Mouse (Mus musculus) limb, embryonic 11.5 days (tissue): ENCODE data around the gene Cirbp. TPM values are rescaled to one million over a fixed set of nuclear protein-coding genes. Genes with fewer than 3 reads are reported as not detected.

Experiments used
- ATAC-seq: fragments of 200-750 bp; cut with Nextera tagmentation; 2 replicates; pipeline ENCODE4 v1.8.0; 2017; ENCODE audit warnings: low read depth; ENCODE audit not compliant: insufficient number of reproducible peaks, low FRiP score, low TSS enrichment
- DNase-seq: peaks from one replicate; pipeline ENCODE4 v3.0.0-alpha.2; 2015; ENCODE audit warnings: low spot score
- H3K27ac ChIP-seq: fragments of 300-500 bp; sonication (generic); replicated peaks from 2 replicates; pipeline ENCODE4 v1.5.1; 2014; ENCODE audit warnings: low read depth, mild to moderate bottlenecking, low read length
- H3K27me3 ChIP-seq: fragments of 300-500 bp; sonication (generic); 2 replicates; pipeline ENCODE4 v1.6.1; 2014; ENCODE audit warnings: mild to moderate bottlenecking, low read length, mixed read lengths; ENCODE audit not compliant: control insufficient read depth, insufficient read depth
- H3K36me3 ChIP-seq: fragments of 300-500 bp; sonication (generic); 2 replicates; pipeline ENCODE4 v1.6.1; 2014; ENCODE audit warnings: mild to moderate bottlenecking, low read length, moderate library complexity, mixed read lengths; ENCODE audit not compliant: control insufficient read depth, insufficient read depth
- H3K4me1 ChIP-seq: fragments of 300-500 bp; sonication (generic); 2 replicates; pipeline ENCODE4 v1.6.1; 2014; ENCODE audit warnings: low read length, mixed read lengths; ENCODE audit not compliant: control insufficient read depth, insufficient read depth
- H3K4me2 ChIP-seq: fragments of 300-500 bp; sonication (generic); 2 replicates; pipeline ENCODE4 v1.6.1; 2014; ENCODE audit warnings: low read depth, mild to moderate bottlenecking, moderate library complexity; ENCODE audit not compliant: severe bottlenecking
- H3K4me3 ChIP-seq: fragments of 300-500 bp; sonication (generic); 2 replicates; pipeline ENCODE4 v1.5.1; 2014; ENCODE audit warnings: low read depth, low read length
- H3K9ac ChIP-seq: fragments of 300-500 bp; sonication (generic); 2 replicates; pipeline ENCODE4 v1.6.1; 2014; ENCODE audit warnings: mild to moderate bottlenecking, low read length
- H3K9me3 ChIP-seq: fragments of 300-500 bp; sonication (generic); 2 replicates; pipeline ENCODE4 v1.6.1; 2016; ENCODE audit warnings: low read length; ENCODE audit not compliant: control insufficient read depth
- WGBS: fragments of 180-500 bp; shearing (Covaris S2); extraction: QIAGEN DNeasy Blood & Tissue Kit; methylation state at CpG from one replicate; pipeline ENCODE4 v1.1.7; 2014; 5-methylcytosine and 5-hydroxymethylcytosine counted together
- polyA plus RNA-seq: library from polyadenylated mRNA; unstranded; fragments of >200 nt; fragmentation: Nextera tagmentation; extraction: Ambion mirVana; gene quantifications from 2 replicates; pipeline ENCODE4 v1.2.1, GENCODE M21; 2014

Gene Cirbp
- polyA plus RNA-seq, 1 experiment from 2014 or later, result 68.1 TPM

DNA sequence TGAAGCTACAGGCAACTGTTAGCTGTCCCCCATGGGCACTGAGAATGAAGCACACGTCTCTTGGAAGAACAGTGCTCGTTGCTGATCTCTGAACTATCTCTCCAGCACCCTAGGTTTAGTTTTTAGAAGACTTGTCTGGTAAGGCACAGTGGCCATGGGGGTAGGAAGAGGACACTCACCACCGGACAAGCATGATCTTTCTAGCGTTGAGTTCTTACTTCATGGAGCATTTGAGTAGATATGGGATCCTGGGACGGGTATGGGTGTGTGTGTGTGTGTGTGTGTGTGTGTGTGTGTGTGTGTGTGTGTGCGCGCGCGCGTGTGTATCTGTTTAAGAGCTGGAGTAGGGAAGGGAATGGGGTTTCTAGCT lies 25.1 kb upstream of the Cirbp start, which contains the start of gene Cbarp:
Cbarp (minus strand) TSS at position 170 of the 370 bp plus-strand sequence.
- Histone ChIP-seq H3K4me2 (peak within 1 kb of the TSS; percentile 76), H3K36me3 (peaks cover 12% of the 10 kb centered on the region), H3K27ac (peak within 1 kb of the TSS; percentile 48), H3K4me3 (peak within 1 kb of the TSS; percentile 67), H3K27me3 (peaks cover 23% of the 10 kb centered on the region), H3K9ac (no peak within 1 kb of the TSS), H3K4me1 (peaks cover 24% of the 10 kb centered on the region), H3K9me3 (no peaks in the 10 kb centered on the region)
- ATAC-seq, result no peak
- 69% methylated on average over 10 of the region's 10 CpGs for WGBS
- no peak for DNase-seq

DNA sequence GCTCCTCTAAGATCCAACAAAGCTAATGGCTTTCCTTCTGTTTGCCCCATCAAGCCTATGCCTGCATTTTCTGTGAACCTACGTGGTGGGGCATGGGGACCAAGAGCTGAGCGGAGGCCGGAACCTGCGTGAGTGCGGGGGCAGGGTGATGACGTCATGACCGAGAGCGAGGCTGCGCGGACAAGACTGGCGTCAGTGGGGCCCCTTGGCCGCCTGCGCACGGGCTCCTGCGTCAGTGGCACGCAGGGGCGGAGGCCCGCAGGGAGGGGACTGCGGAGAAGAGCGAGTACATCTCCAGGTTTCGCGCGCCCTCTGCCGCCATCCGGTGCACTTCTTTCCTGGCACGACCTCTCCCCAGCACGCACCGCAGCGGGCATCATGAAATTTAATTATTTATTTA lies 24.5 kb upstream of the Cirbp start:
- Histone ChIP-seq H3K27me3 (peaks cover 18% of the 10 kb centered on the region), H3K9ac (no peak overlapping the region), H3K4me3 (peak overlapping the region; percentile 56), H3K27ac (peak overlapping the region; percentile 48), H3K4me1 (peaks cover 30% of the 10 kb centered on the region), H3K9me3 (no peaks in the 10 kb centered on the region), H3K36me3 (peaks cover 18% of the 10 kb centered on the region), H3K4me2 (peak overlapping the region; percentile 76)
- under 1% methylated on average over 29 of the region's 29 CpGs for WGBS
- peak; percentile 49 for ATAC-seq
- DNase-seq, result peak; percentile 93

DNA sequence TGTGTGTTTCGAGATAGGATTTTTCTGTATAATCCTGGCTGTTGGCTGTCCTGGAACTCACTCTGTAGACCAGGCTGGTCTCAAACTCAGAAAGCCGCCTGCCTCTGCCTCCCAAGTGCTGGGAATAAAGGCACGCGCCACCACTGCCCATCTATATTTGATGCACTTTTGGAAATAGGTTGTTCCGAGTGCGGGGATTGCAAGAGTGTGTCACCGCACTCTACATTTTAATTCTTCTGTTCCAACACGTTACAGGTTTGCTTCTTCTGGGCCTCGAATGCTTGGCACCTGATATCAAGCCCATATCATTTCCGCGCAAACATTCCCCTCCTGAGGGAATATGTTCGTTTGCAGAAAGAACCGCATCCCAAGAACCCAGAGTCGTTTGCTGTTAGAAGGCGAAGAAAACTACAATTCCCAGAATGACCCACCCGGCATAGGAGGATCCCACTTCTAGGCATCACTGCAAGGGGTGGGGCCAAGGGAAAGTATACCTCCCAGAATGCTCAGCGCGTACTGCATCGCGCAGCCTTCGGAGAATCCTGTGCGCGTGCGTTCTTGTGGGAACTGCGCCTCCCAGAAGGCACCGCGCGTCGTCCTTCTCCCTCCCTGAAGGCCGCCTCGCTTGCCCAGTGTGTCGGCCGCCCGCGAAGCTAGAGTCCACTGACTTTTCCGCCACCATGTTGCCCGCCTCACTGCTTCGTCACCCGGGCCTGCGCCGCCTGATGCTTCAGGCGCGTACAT lies 23.8 kb upstream of the Cirbp start:
- H3K9me3 ChIP-seq, result no peaks in the 10 kb centered on the region
- peak overlapping the region; percentile 56 for H3K4me3 ChIP-seq
- H3K27ac ChIP-seq, result 0 out of 2 replicates have a peak overlapping the region, but pooled peaks have one; percentile 12
- H3K4me1 ChIP-seq, result peaks cover 26% of the 10 kb centered on the region
- DNase-seq (peak; percentile 94), ATAC-seq (peak; percentile 81)
- peaks cover 18% of the 10 kb centered on the region for H3K36me3 ChIP-seq
- H3K27me3 ChIP-seq, result peaks cover 10% of the 10 kb centered on the region
- WGBS, result under 1% methylated on average over 43 of the region's 43 CpGs
- peak overlapping the region; percentile 56 for H3K9ac ChIP-seq
- peak overlapping the region; percentile 76 for H3K4me2 ChIP-seq

DNA sequence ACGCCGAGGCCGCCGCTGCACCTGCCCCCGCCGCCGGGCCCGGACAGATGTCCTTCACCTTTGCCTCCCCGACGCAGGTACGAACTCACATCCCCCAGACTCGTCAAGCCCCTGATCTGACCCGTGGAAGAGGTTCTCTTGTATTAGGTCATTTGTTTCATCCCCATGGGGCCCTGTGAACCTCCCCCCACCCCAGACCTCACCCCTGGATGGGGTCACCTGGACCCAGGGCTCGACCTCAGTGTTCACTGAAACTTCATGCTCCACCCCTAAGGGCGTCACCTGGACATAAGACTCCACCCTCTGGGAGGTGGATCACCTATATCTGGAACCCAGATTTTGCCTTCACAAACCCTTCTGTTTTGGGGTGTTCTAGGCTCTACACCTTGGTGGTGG lies 23.3 kb upstream of the Cirbp start:
- no peak for DNase-seq
- peak; percentile 15; the same call in 1 of the 2 replicates for ATAC-seq
- H3K27ac ChIP-seq, result no peak overlapping the region
- peaks cover 22% of the 10 kb centered on the region for H3K4me1 ChIP-seq
- 1% methylated on average over 15 of the region's 15 CpGs for WGBS
- H3K4me3 ChIP-seq, result peak overlapping the region; percentile 56
- H3K9me3 ChIP-seq, result no peaks in the 10 kb centered on the region
- H3K4me2 ChIP-seq, result peak overlapping the region; percentile 76
- 0 out of 2 replicates have a peak, but pooled peaks cover 6% of the 10 kb centered on the region for H3K27me3 ChIP-seq
- H3K9ac ChIP-seq, result peak overlapping the region; percentile 56
- H3K36me3 ChIP-seq, result peaks cover 18% of the 10 kb centered on the region

DNA sequence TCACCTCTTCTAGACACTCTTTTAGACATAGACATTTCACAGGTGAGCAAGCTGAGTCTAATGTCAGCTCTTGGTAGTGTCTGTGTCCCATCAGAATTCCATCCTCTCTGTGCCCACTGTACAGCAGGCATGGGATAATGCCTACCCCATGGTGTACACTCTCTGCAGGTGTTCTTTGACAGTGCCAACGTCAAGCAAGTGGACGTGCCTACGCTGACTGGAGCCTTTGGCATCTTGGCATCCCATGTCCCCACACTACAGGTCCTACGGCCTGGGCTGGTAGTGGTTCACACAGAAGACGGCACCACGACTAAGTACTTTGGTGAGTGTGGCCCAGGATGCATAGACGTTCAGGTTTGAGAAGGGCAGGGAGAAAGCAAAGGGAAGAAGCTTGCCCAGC lies 22.1 kb upstream of the Cirbp start:
- DNase-seq (no peak), ATAC-seq (no peak)
- Histone ChIP-seq H3K36me3 (peaks cover 18% of the 10 kb centered on the region), H3K9ac (no peak overlapping the region), H3K4me1 (peaks cover 18% of the 10 kb centered on the region; the same call in 1 of the 2 replicates), H3K9me3 (no peaks in the 10 kb centered on the region), H3K4me3 (peak overlapping the region; percentile 0; the same call in 1 of the 2 replicates), H3K4me2 (no peak overlapping the region), H3K27me3 (no peaks in the 10 kb centered on the region), H3K27ac (no peak overlapping the region)
- WGBS, result 92% methylated on average over 7 of the region's 7 CpGs

DNA sequence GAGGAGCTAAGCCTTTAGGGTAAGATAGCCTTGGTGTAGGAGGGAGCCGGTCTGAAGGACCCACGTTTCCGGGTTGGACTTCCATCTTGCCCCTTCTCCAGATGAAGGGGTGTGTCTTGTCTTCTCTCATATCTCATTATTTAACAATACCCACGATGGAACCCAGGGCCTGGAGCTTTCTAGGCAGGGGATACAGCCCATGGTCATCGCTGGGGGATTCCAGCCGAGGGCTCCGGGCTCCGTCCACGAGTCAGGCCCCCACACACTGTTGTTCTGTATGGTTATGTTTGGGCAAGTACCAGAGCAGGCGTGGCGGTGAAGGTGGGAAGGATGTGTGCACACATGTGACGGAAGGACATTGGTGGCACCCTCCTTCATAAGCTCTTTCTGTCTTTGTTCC lies 21.6 kb upstream of the Cirbp start:
- 90% methylated on average over 12 of the region's 12 CpGs for WGBS
- H3K4me1 ChIP-seq, result peaks cover 16% of the 10 kb centered on the region; the same call in 1 of the 2 replicates

DNA sequence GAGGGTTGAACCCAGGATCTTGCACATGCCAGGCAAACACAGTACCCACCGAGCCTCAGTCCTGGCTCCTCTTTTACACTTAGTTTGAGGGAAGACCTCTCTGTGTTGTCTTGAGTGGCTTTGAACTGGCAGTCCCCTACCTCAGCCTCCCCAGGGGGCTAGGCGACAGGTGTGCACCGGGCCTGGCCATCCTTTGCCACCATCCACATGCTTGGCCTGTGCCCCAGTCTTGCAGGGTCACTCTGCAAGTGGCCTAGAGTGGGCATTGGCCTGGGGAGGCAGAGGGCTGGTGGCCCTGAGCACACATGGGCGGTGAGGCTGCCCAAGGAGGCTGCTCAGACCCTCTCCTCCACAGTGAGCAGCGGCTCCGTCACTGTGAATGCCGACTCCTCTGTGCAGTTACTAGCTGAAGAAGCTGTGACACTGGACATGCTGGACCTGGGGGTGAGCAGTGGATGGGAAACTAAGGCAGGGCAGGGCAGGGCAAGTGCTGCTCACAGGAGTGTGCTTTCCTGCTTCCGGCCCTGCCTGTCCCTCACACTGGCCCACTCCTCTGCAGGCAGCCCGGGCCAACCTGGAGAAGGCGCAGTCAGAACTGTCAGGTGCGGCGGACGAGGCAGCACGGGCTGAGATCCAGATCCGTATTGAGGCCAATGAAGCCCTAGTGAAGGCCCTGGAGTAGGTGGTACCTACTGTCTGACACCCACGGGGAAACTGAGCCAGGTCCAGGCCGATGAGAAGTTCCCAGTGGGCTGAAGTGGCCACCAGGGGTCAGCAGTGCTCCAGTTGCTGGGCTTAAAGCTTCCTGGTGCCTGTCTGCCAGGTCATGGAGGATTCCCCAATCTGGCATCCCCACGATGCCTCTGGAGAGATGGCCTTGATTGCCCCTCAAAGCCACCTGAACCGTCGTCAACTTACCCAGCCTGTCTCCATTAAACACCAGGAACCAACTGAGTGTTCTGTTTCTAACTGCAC lies 20.6 kb upstream of the Cirbp start:
- peak; percentile 83 for DNase-seq
- Histone ChIP-seq H3K9me3 (no peaks in the 10 kb centered on the region), H3K36me3 (peaks cover 20% of the 10 kb centered on the region), H3K4me2 (no peak overlapping the region), H3K9ac (no peak overlapping the region), H3K27ac (no peak overlapping the region), H3K4me3 (no peak overlapping the region), H3K27me3 (no peaks in the 10 kb centered on the region), H3K4me1 (peaks cover 16% of the 10 kb centered on the region; the same call in 1 of the 2 replicates)
- WGBS, result 79% methylated on average over 20 of the region's 20 CpGs
- ATAC-seq, result no peak

More for the DNA sequence above, 21.6 kb upstream of the Cirbp start:
- Histone ChIP-seq H3K9ac (no peak overlapping the region), H3K4me2 (no peak overlapping the region), H3K27ac (no peak overlapping the region), H3K9me3 (no peaks in the 10 kb centered on the region), H3K27me3 (no peaks in the 10 kb centered on the region), H3K4me3 (no peak overlapping the region), H3K36me3 (peaks cover 18% of the 10 kb centered on the region)
- no peak for ATAC-seq
- DNase-seq, result no peak

DNA sequence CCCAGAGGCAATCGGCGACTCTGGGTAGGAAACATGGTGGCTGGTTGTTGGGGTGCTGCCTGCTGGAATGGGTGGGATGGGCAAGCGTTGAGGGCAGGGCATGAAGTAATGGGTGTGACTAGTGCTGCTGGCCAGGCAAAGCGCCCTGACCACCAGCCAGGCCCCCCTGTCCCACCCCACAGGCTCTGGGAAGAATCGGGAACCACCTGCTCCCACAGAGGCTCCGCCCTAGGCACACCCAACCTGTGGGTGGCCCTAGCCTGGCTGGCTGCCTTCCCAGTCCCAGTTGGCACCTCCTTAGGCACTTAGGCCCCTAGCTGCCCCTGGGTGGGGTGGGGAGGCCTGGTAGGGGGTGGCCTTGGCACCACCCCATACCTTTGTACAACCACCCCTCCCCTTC lies 19.9 kb upstream of the Cirbp start:
- 88% methylated on average over 6 of the region's 6 CpGs for WGBS
- peaks cover 20% of the 10 kb centered on the region for H3K36me3 ChIP-seq
- H3K9ac ChIP-seq, result no peak overlapping the region
- DNase-seq, result no peak
- no peak overlapping the region for H3K27ac ChIP-seq
- H3K4me1 ChIP-seq, result peaks cover 14% of the 10 kb centered on the region; the same call in 1 of the 2 replicates
- no peak for ATAC-seq
- H3K27me3 ChIP-seq, result no peaks in the 10 kb centered on the region
- H3K4me2 ChIP-seq, result no peak overlapping the region
- no peaks in the 10 kb centered on the region for H3K9me3 ChIP-seq
- H3K4me3 ChIP-seq, result peak overlapping the region; percentile 5; the same call in 1 of the 2 replicates
